Mouse (Mus musculus): ENCODE data around the gene Arhgdib.

DNA sequence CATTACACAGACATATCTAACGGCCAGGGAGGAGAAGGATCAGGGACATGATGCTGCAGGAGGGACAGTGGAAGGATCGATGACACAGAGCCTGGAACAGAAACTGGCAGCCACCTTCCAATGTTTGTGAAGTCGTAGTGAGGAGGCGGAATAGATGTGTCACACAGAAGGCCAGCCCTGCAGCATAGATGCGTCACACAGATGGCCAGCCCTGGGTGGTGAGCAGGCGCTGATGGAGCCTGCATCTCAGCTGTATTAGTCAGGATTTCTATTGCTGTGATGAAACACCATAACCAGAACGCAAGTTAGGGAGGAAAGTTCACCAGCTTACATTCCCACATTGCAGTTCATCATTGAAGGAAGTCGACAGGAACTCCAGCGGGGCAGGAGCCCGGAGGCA lies 24.2 kb upstream of the Arhgdib start:
- TF ChIP-seq CTCF (IDR thresholded peaks at IDR 0.05; ENCODE audit: low read depth) (no peak), EP300 (IDR thresholded peaks at IDR 0.05; ENCODE audit: low read depth) (no peak)
